Mouse (Mus musculus) lung, postnatal 0 days (tissue): Measurements from ENCODE around the gene Rora. TPM values are rescaled to one million over a fixed set of nuclear protein-coding genes. Genes with fewer than 3 reads are reported as not detected.

Source experiments
- ATAC-seq: fragments of 200-750 bp; cut with Nextera tagmentation; 2 replicates; pipeline ENCODE4 v1.8.0; 2017; ENCODE audit warnings: moderate library complexity
- DNase-seq: peaks from one replicate; pipeline ENCODE4 v3.0.0-alpha.2; 2016; ENCODE audit warnings: low spot score
- H3K27ac ChIP-seq: fragments of 300-500 bp; sonication (generic); 2 replicates; pipeline ENCODE4 v1.5.1; 2014; ENCODE audit warnings: antibody characterized with exemption, mild to moderate bottlenecking, low read length, mixed read lengths
- H3K27me3 ChIP-seq: fragments of 300-500 bp; sonication (generic); replicated peaks from 2 replicates; pipeline ENCODE4 v1.6.1; 2014; ENCODE audit warnings: low read length, mixed read lengths; ENCODE audit not compliant: insufficient read depth
- H3K36me3 ChIP-seq: fragments of 300-500 bp; sonication (generic); 2 replicates; pipeline ENCODE4 v1.6.1; 2014; ENCODE audit warnings: low read length, mixed read lengths; ENCODE audit not compliant: insufficient read depth
- H3K4me1 ChIP-seq: fragments of 300-500 bp; sonication (generic); 2 replicates; pipeline ENCODE4 v1.6.1; 2014; ENCODE audit warnings: antibody characterized with exemption, low read depth, low read length, mixed read lengths; ENCODE audit not compliant: insufficient read depth
- H3K4me2 ChIP-seq: fragments of 300-500 bp; sonication (generic); replicated peaks from 2 replicates; pipeline ENCODE4 v1.6.1; 2014; ENCODE audit warnings: low read depth, mild to moderate bottlenecking, low read length, moderate library complexity, mixed read lengths
- H3K4me3 ChIP-seq: fragments of 300-500 bp; sonication (generic); 2 replicates; pipeline ENCODE4 v1.5.1; 2014; ENCODE audit warnings: low read depth, low read length
- H3K9ac ChIP-seq: fragments of 300-500 bp; sonication (generic); replicated peaks from 2 replicates; pipeline ENCODE4 v1.6.1; 2014; ENCODE audit warnings: low read depth, mild to moderate bottlenecking
- H3K9me3 ChIP-seq: fragments of 300-500 bp; sonication (generic); 2 replicates; pipeline ENCODE4 v1.6.1; 2016; ENCODE audit warnings: low read length, mixed read lengths
- CTCF ChIP-seq: IDR thresholded peaks from 2 replicates; pipeline ENCODE4 v1.5.1; 2016; ENCODE audit warnings: antibody characterized with exemption, mild to moderate bottlenecking
- EP300 ChIP-seq: IDR thresholded peaks from 2 replicates; pipeline ENCODE4 v1.6.1; 2016; ENCODE audit warnings: antibody characterized with exemption, mild to moderate bottlenecking, control low read depth
- WGBS: fragments of 180-500 bp; shearing (Covaris S2); extraction: QIAGEN DNeasy Blood & Tissue Kit; methylation state at CpG from one replicate; pipeline ENCODE4 v1.1.7; 2014; 5-methylcytosine and 5-hydroxymethylcytosine counted together
- polyA plus RNA-seq: library from polyadenylated mRNA; unstranded; fragments of >200 nt; fragmentation: Nextera tagmentation; extraction: Ambion mirVana; gene quantifications from 2 replicates; pipeline ENCODE4 v1.2.1, GENCODE M21; 2015

Gene Rora
- polyA plus RNA-seq, 1 experiment from 2014 or later = 18.8 TPM

- Histone ChIP-seq H3K27ac (no peak overlapping the region), H3K9ac (no peak overlapping the region), H3K36me3 (no peaks in the 10 kb centered on the region), H3K4me1 (no peaks in the 10 kb centered on the region), H3K27me3 (no peaks in the 10 kb centered on the region), H3K4me3 (no peak overlapping the region), H3K9me3 (no peaks in the 10 kb centered on the region), H3K4me2 (no peak overlapping the region)
- 49% methylated on average over 3 of the region's 3 CpGs for WGBS
- no peak for DNase-seq
- no peak for ATAC-seq
- TF ChIP-seq EP300 (no peak), CTCF (no peak)
These were observed 30.4 kb downstream of the Rora start for GRCm38 (mm10) chr9:68683938-68684337.

GRCm38 (mm10) chr9:68685562-68685961 is 32.0 kb downstream of the Rora start:
- no peaks in the 10 kb centered on the region for H3K36me3 ChIP-seq
- no peak for DNase-seq
- no peak overlapping the region for H3K4me3 ChIP-seq
- no peak overlapping the region for H3K27ac ChIP-seq
- no peak overlapping the region for H3K4me2 ChIP-seq
- H3K9ac ChIP-seq = no peak overlapping the region
- TF ChIP-seq EP300 (no peak), CTCF (no peak)
- no peaks in the 10 kb centered on the region for H3K4me1 ChIP-seq
- 55% methylated on average over 5 of the region's 5 CpGs for WGBS
- no peaks in the 10 kb centered on the region for H3K27me3 ChIP-seq
- no peak for ATAC-seq
- H3K9me3 ChIP-seq = no peaks in the 10 kb centered on the region

- ATAC-seq (no peak), DNase-seq (no peak)
- no peak overlapping the region for H3K4me2 ChIP-seq
- H3K4me3 ChIP-seq = no peak overlapping the region
- TF ChIP-seq EP300 (no peak), CTCF (no peak)
- H3K9ac ChIP-seq = no peak overlapping the region
- H3K36me3 ChIP-seq = no peaks in the 10 kb centered on the region
- 66% methylated on average over 10 of the region's 10 CpGs for WGBS
- H3K9me3 ChIP-seq = no peaks in the 10 kb centered on the region
- H3K4me1 ChIP-seq = no peaks in the 10 kb centered on the region
- no peak overlapping the region for H3K27ac ChIP-seq
- no peaks in the 10 kb centered on the region for H3K27me3 ChIP-seq
These were observed 33.8 kb downstream of the Rora start for GRCm38 (mm10) chr9:68687251-68687874.

GRCm38 (mm10) chr9:68688151-68688550 is 34.6 kb downstream of the Rora start:
- no peak overlapping the region for H3K9ac ChIP-seq
- no peak overlapping the region for H3K4me3 ChIP-seq
- H3K4me2 ChIP-seq = no peak overlapping the region
- H3K9me3 ChIP-seq = no peaks in the 10 kb centered on the region
- WGBS = 81% methylated on average over 2 of the region's 2 CpGs
- H3K36me3 ChIP-seq = no peaks in the 10 kb centered on the region
- DNase-seq = no peak
- H3K4me1 ChIP-seq = no peaks in the 10 kb centered on the region
- no peaks in the 10 kb centered on the region for H3K27me3 ChIP-seq
- no peak for ATAC-seq
- TF ChIP-seq EP300 = no peak
- TF ChIP-seq CTCF = no peak
- H3K27ac ChIP-seq = no peak overlapping the region

GRCm38 (mm10) chr9:68689351-68689750 is 35.8 kb downstream of the Rora start:
- H3K4me1 ChIP-seq = no peaks in the 10 kb centered on the region
- H3K36me3 ChIP-seq = no peaks in the 10 kb centered on the region
- H3K9me3 ChIP-seq = no peaks in the 10 kb centered on the region
- no peak overlapping the region for H3K4me2 ChIP-seq
- ATAC-seq = no peak
- H3K9ac ChIP-seq = no peak overlapping the region
- TF ChIP-seq EP300 (no peak), CTCF (peak; percentile 92)
- no peak overlapping the region for H3K27ac ChIP-seq
- no peak overlapping the region for H3K4me3 ChIP-seq
- 29% methylated on average over 4 of the region's 4 CpGs for WGBS
- H3K27me3 ChIP-seq = no peaks in the 10 kb centered on the region
- peak; percentile 70 for DNase-seq

GRCm38 (mm10) chr9:68694889-68695495 is 41.4 kb downstream of the Rora start:
- peak; percentile 16 for DNase-seq
- Histone ChIP-seq H3K27me3 (no peaks in the 10 kb centered on the region), H3K4me2 (no peak overlapping the region), H3K4me3 (no peak overlapping the region), H3K9me3 (no peaks in the 10 kb centered on the region), H3K36me3 (no peaks in the 10 kb centered on the region), H3K27ac (no peak overlapping the region), H3K4me1 (peaks cover 19% of the 10 kb centered on the region), H3K9ac (no peak overlapping the region)
- WGBS = 28% methylated on average over 4 of the region's 4 CpGs
- no peak for TF ChIP-seq EP300
- TF ChIP-seq CTCF = no peak
- ATAC-seq = peak; percentile 26; the same call in 1 of the 2 replicates
